Mouse (Mus musculus) bone marrow, adult 2 months (tissue): ENCODE measurements around the gene 0610037L13Rik.

Experiments
- CTCF ChIP-seq: fragments of 200-500 bp; IDR thresholded peaks from 2 replicates; pipeline ENCODE4 v1.5.1; 2011; ENCODE audit warnings: low read length, control low read depth; ENCODE audit not compliant: control insufficient read depth, insufficient read depth
- POLR2A ChIP-seq: fragments of 200-500 bp; IDR thresholded peaks from 2 replicates; pipeline ENCODE4 v1.6.1; 2011; ENCODE audit warnings: low read depth, mild to moderate bottlenecking, control low read depth, low read length, borderline replicate concordance; ENCODE audit not compliant: control insufficient read depth

DNA sequence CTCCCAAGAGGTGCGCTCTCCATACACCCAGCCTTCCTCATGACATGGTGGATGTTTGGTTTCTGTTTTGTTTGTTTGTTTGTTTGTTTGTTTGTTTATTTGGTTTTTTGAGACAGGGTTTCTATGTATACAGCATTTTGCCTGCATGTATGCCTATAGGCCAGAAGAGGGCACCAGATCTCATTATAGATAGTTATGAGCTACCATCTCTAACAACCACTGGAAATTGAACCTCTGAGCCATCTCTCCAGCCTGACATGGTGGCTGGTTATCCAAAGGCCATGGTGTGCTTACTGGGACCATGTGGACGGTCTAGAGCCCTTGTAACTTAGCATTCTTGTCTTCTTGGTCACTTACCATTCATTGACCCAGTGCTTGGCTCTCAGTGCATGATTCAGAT is 3.0 kb downstream of the 0610037L13Rik start:
- TF ChIP-seq POLR2A (no peak), CTCF (peak; percentile 19; the same call in 1 of the 2 replicates)
